Mouse (Mus musculus) limb, embryonic 10.5 days (tissue): ENCODE measurements around the gene A730046J19Rik. TPM values are rescaled to one million over a fixed set of nuclear protein-coding genes. Genes with fewer than 3 reads are reported as not detected.

Experiments used
- DNase-seq: peaks from one replicate; pipeline ENCODE4 v3.0.0-alpha.2; 2017; ENCODE audit warnings: low spot score
- H3K27ac ChIP-seq: fragments of 300-500 bp; sonication (generic); 2 replicates; pipeline ENCODE4 v1.5.1; 2016; ENCODE audit warnings: mild to moderate bottlenecking
- H3K27me3 ChIP-seq: fragments of 300-500 bp; sonication (generic); 2 replicates; pipeline ENCODE4 v1.6.1; 2016; ENCODE audit warnings: low read depth, mild to moderate bottlenecking; ENCODE audit not compliant: poor library complexity, severe bottlenecking
- H3K36me3 ChIP-seq: fragments of 300-500 bp; sonication (generic); 2 replicates; pipeline ENCODE4 v1.6.1; 2016; ENCODE audit warnings: mild to moderate bottlenecking, moderate library complexity
- H3K4me1 ChIP-seq: fragments of 300-500 bp; sonication (generic); 2 replicates; pipeline ENCODE4 v1.6.1; 2016
- H3K4me3 ChIP-seq: fragments of 300-500 bp; sonication (generic); 2 replicates; pipeline ENCODE4 v1.5.1; 2016; ENCODE audit warnings: mild to moderate bottlenecking, moderate library complexity
- H3K9me3 ChIP-seq: fragments of 300-500 bp; sonication (generic); replicated peaks from 2 replicates; pipeline ENCODE4 v1.6.1; 2016; ENCODE audit warnings: mild to moderate bottlenecking
- WGBS: fragments of 180-500 bp; shearing (Covaris S2); methylation state at CpG from one replicate; pipeline ENCODE4 v1.1.7; 2016; 5-methylcytosine and 5-hydroxymethylcytosine counted together
- polyA plus RNA-seq: library from polyadenylated mRNA; unstranded; fragments of >200 nt; fragmentation: Nextera tagmentation; extraction: Ambion mirVana; gene quantifications from 2 replicates; pipeline ENCODE4 v1.2.1, GENCODE M21; 2016

A730046J19Rik gene
- not detected in 2 replicates for polyA plus RNA-seq

GRCm38 (mm10) chrX:144153523-144153922, at the start of gene A730046J19Rik:
Gene A730046J19Rik (plus strand): TSS chrX:144153695.
- WGBS = 24% methylated on average over 8 of the region's 8 CpGs
- peaks cover 62% of the 10 kb centered on the region for H3K27me3 ChIP-seq

GRCm38 (mm10) chrX:144104619-144105416, 48.7 kb upstream of the A730046J19Rik start:
- Histone ChIP-seq H3K4me3 (no peak overlapping the region), H3K27me3 (peaks cover 51% of the 10 kb centered on the region), H3K9me3 (no peaks in the 10 kb centered on the region), H3K36me3 (no peaks in the 10 kb centered on the region), H3K4me1 (0 out of 2 replicates have a peak, but pooled peaks cover 4% of the 10 kb centered on the region), H3K27ac (no peak overlapping the region)
- WGBS = 61% methylated on average over 2 of the region's 2 CpGs
- DNase-seq = no peak

More at GRCm38 (mm10) chrX:144153523-144153922, at the start of gene A730046J19Rik:
- H3K9me3 ChIP-seq = no peaks in the 10 kb centered on the region
- peak within 1 kb of the TSS; percentile 10; the same call in 1 of the 2 replicates for H3K4me3 ChIP-seq
- no peak for DNase-seq
- H3K36me3 ChIP-seq = no peaks in the 10 kb centered on the region
- no peak within 1 kb of the TSS for H3K27ac ChIP-seq
- H3K4me1 ChIP-seq = no peaks in the 10 kb centered on the region

GRCm38 (mm10) chrX:144136281-144136680, 17.2 kb upstream of the A730046J19Rik start:
- WGBS = 47% methylated on average over 1 of the region's 1 CpGs

GRCm38 (mm10) chrX:144149987-144150386, 3.5 kb upstream of the A730046J19Rik start:
- Histone ChIP-seq H3K4me3 (no peak overlapping the region), H3K36me3 (no peaks in the 10 kb centered on the region), H3K4me1 (no peaks in the 10 kb centered on the region), H3K9me3 (no peaks in the 10 kb centered on the region), H3K27me3 (peaks cover 53% of the 10 kb centered on the region), H3K27ac (no peak overlapping the region)
- DNase-seq = no peak
- WGBS = 79% methylated on average over 2 of the region's 2 CpGs

More at GRCm38 (mm10) chrX:144136281-144136680, 17.2 kb upstream of the A730046J19Rik start:
- H3K36me3 ChIP-seq = no peaks in the 10 kb centered on the region
- H3K27me3 ChIP-seq = peaks cover 34% of the 10 kb centered on the region; the same call in 1 of the 2 replicates
- H3K4me3 ChIP-seq = no peak overlapping the region
- no peak for DNase-seq
- H3K27ac ChIP-seq = no peak overlapping the region
- no peaks in the 10 kb centered on the region for H3K4me1 ChIP-seq
- H3K9me3 ChIP-seq = no peaks in the 10 kb centered on the region

- no peak overlapping the region for H3K4me3 ChIP-seq
- no peaks in the 10 kb centered on the region for H3K4me1 ChIP-seq
- DNase-seq = no peak
- no peak overlapping the region for H3K27ac ChIP-seq
- 24% methylated on average over 7 of the region's 7 CpGs for WGBS
- H3K36me3 ChIP-seq = no peaks in the 10 kb centered on the region
- H3K9me3 ChIP-seq = no peaks in the 10 kb centered on the region
- peaks cover 66% of the 10 kb centered on the region for H3K27me3 ChIP-seq
These were observed 616 bp downstream of the A730046J19Rik start for GRCm38 (mm10) chrX:144154111-144154510.

GRCm38 (mm10) chrX:144162936-144163335, 9.4 kb downstream of the A730046J19Rik start:
- H3K9me3 ChIP-seq = no peaks in the 10 kb centered on the region
- DNase-seq = no peak
- H3K4me1 ChIP-seq = no peaks in the 10 kb centered on the region
- no peak overlapping the region for H3K4me3 ChIP-seq
- WGBS = 69% methylated on average over 5 of the region's 5 CpGs
- no peak overlapping the region for H3K27ac ChIP-seq
- H3K36me3 ChIP-seq = no peaks in the 10 kb centered on the region
- H3K27me3 ChIP-seq = peaks cover 59% of the 10 kb centered on the region

Other genes starting within 250 kb of the A730046J19Rik start
- gene Dcx, start 220.4 kb upstream of the A730046J19Rik start, polyA plus RNA-seq = 11.0 and 15.4 TPM in 2 replicates
- 31.3 and 33.2 TPM in 2 replicates for gene Alg13, start 164.1 kb downstream of the A730046J19Rik start, polyA plus RNA-seq